Mouse (Mus musculus) liver, postnatal 0 days (tissue): ENCODE results near the gene Osgep.

ENCODE experiments used
- CTCF ChIP-seq: sonication (generic); IDR thresholded peaks from 2 replicates; pipeline ENCODE4 v1.5.1; 2016; ENCODE audit warnings: antibody characterized with exemption, low read depth
- EP300 ChIP-seq: IDR thresholded peaks from 2 replicates; pipeline ENCODE4 v1.6.1; 2016; ENCODE audit warnings: antibody characterized with exemption, low read depth, mild to moderate bottlenecking

- TF ChIP-seq EP300 (0 out of 2 replicates have a peak, but pooled peaks have one; percentile 31), CTCF (peak; percentile 46)
Measured at GRCm38 (mm10) chr14:50955942-50956508, 31.3 kb upstream of the Osgep start, which contains the start of gene Pnp2.
